Mouse (Mus musculus) heart, postnatal 0 days (tissue): Measurements from ENCODE around the gene Fgfr2.

Experiments
- CTCF ChIP-seq: IDR thresholded peaks from 2 replicates; pipeline ENCODE4 v1.5.1; 2016; ENCODE audit warnings: antibody characterized with exemption, control low read depth, low read depth
- EP300 ChIP-seq: IDR thresholded peaks from 2 replicates; pipeline ENCODE4 v1.6.1; 2016; ENCODE audit warnings: antibody characterized with exemption, low read depth

GRCm38 (mm10) chr7:132253513-132253912 is 869.6 kb downstream of the Fgfr2 start:
- TF ChIP-seq CTCF, result no peak
- no peak for TF ChIP-seq EP300
